Mouse (Mus musculus) E14TG2a.4 (cell line): ENCODE measurements around the gene Dlx3.
A peak's percentile ranks its signal among the peaks of the same experiment; 100 is the strongest.

Source experiments
- H3K27me3 ChIP-seq: 2 replicates; pipeline ENCODE4 v1.6.1; 2014; ENCODE audit warnings: low read length, control low read depth; ENCODE audit not compliant: insufficient read depth
- H3K36me3 ChIP-seq: 2 replicates; pipeline ENCODE4 v1.6.1; 2014; ENCODE audit warnings: low read length, control low read depth; ENCODE audit not compliant: insufficient read depth
- H3K4me1 ChIP-seq: replicated peaks from 2 replicates; pipeline ENCODE4 v1.6.1; 2014; ENCODE audit warnings: low read depth, low read length, control low read depth
- H3K4me3 ChIP-seq: replicated peaks from 2 replicates; pipeline ENCODE4 v1.5.1; 2014; ENCODE audit warnings: mild to moderate bottlenecking, low read length
- H3K9me3 ChIP-seq: 2 replicates; pipeline ENCODE4 v1.6.1; 2014; ENCODE audit warnings: low read length, control low read depth
- CTCF ChIP-seq: conservative IDR thresholded peaks from 2 replicates; pipeline ENCODE4 v1.5.1; 2014; ENCODE audit warnings: low read length
- NANOG ChIP-seq: IDR thresholded peaks from 2 replicates; pipeline ENCODE4 v1.6.1; 2014; ENCODE audit warnings: borderline replicate concordance, low read length, mixed read lengths
- POU5F1 ChIP-seq: IDR thresholded peaks from 2 replicates; pipeline ENCODE4 v1.6.1; 2014; ENCODE audit warnings: low read length, borderline replicate concordance

Gene Dlx3

DNA sequence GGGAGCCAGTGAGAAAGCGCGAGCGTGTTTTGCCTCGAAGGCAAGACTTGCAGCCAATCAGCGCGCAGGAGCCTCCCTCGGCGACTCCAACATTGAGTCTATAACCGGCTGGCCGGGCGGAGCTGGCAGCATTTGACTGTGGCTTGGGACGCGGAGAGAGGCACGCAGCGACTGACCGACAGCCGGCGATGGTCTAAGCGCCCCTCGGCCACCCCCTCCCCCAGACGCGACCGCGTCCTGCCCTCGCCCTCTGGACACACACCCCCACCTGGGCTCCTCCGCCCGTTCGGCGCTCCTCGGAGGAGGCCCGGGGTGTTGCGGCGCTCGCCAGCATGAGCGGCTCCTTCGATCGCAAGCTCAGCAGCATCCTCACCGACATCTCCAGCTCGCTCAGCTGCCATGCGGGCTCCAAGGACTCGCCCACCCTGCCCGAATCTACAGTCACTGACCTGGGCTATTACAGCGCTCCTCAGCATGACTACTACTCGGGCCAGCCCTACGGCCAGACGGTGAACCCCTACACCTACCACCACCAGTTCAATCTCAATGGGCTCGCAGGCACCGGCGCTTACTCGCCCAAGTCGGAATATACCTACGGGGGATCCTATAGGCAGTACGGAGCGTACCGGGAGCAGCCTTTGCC lies at the start of gene Dlx3:
Dlx3 (plus strand) TSS at position 130 of the 643 bp plus-strand sequence.
- Histone ChIP-seq H3K36me3 (no peaks in the 10 kb centered on the region), H3K4me3 (peak within 1 kb of the TSS; percentile 74), H3K27me3 (peaks cover 80% of the 10 kb centered on the region), H3K4me1 (peaks cover 54% of the 10 kb centered on the region), H3K9me3 (no peaks in the 10 kb centered on the region)
- no peak for TF ChIP-seq NANOG
- no peak for TF ChIP-seq POU5F1
- TF ChIP-seq CTCF: no peak

DNA sequence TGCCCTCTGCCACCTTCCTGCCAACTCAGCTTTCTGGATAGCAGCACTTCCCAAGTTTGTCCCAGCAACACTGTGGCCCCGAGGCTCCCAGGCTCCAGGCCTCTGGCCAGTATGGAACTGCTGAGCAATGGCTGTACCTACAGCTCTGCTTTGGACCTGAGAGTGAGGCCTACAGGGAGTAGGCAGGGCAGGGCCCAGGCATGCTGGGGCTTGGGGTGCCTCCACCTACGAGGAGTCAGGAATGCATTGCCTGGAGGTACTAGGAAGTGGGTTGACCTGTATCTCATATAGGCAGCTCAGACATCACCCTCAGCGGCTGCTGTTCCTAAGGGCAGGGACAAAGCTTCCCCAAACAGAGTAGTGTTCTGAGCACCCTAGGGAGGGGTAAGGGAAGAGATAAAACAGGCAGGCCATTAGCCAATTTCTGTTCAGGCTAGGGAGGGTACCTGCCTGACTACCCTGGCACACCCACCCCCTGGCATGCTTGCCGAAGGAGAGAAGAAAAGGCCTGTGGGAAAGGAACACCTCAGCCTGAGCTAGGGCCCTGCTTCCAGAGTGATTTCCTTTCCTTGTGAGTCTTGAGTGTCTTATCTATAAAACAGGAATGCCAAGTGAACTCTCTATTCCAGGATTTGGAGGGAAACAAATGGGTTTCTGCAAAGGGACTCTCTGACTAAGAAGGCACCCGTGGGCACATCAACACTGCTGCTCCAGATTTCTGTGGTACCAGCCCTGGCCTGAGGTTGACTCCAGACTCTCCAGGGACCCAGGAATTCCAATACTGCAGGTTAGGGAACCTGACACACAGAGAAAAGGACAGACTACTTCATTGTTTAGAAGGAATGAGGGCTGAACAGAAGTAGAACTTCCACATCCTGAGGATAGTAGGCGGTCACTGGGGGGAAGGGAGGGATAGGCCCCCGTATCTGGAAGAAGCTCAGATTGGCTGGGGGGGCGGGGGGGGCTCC lies 49.5 kb upstream of the Dlx3 start:
- Histone ChIP-seq H3K36me3 (peaks cover 4% of the 10 kb centered on the region), H3K4me1 (peaks cover 67% of the 10 kb centered on the region), H3K9me3 (no peaks in the 10 kb centered on the region), H3K27me3 (peaks cover 39% of the 10 kb centered on the region), H3K4me3 (0 out of 2 replicates have a peak overlapping the region, but pooled peaks have one; percentile 10)
- TF ChIP-seq CTCF (no peak), NANOG (no peak), POU5F1 (no peak)

DNA sequence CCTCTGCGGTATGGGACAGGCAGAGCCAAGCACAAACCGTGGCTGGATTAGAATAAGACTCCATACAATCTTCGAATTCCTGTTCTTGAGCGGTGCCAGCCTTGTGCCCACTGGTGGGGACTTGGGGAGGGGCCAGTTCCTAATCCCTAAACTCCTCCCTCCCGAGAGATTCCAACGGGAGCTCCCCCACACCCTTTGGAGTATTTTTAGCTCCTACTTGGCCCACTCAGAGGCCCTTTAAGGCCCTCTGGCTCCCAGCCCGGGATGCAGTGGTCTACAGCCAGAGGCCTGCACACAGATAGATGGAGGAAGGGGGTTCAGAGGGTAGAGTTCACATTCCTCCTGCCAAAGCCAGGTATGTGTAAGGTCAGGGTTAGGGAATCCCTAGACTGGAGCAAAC lies 48.7 kb upstream of the Dlx3 start:
- Histone ChIP-seq H3K36me3 (no peaks in the 10 kb centered on the region), H3K9me3 (no peaks in the 10 kb centered on the region), H3K27me3 (peaks cover 47% of the 10 kb centered on the region), H3K4me3 (no peak overlapping the region), H3K4me1 (peaks cover 67% of the 10 kb centered on the region)
- TF ChIP-seq POU5F1 (no peak), CTCF (no peak), NANOG (no peak)

DNA sequence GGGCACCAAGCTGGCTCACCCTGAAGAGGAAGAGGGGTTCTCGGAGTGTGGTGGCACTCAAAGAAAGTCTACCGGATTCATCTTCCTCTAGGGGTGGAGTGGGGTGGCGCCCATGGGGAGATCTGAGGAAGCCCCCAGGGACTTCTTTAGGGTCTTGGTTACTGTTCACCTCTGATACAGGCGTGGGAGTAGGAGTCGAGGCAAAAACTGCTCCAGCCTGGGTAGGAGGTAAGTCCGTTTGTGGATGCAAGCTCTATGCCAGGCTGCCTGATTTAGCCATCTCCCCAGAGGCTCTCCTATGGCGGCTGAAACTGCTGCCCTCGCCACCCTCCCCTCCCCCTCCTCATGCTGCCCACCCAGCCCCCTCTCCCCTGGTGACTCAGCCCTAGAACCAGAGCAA lies 47.8 kb upstream of the Dlx3 start:
- no peaks in the 10 kb centered on the region for H3K36me3 ChIP-seq
- H3K27me3 ChIP-seq: peaks cover 56% of the 10 kb centered on the region
- H3K9me3 ChIP-seq: no peaks in the 10 kb centered on the region
- peaks cover 72% of the 10 kb centered on the region for H3K4me1 ChIP-seq
- 0 out of 2 replicates have a peak overlapping the region, but pooled peaks have one; percentile 17 for H3K4me3 ChIP-seq
- TF ChIP-seq NANOG: no peak
- no peak for TF ChIP-seq CTCF
- no peak for TF ChIP-seq POU5F1

- TF ChIP-seq CTCF (no peak), POU5F1 (no peak), NANOG (no peak)
- Histone ChIP-seq H3K4me3 (0 out of 2 replicates have a peak overlapping the region, but pooled peaks have one; percentile 17), H3K27me3 (peaks cover 62% of the 10 kb centered on the region), H3K36me3 (no peaks in the 10 kb centered on the region), H3K9me3 (no peaks in the 10 kb centered on the region), H3K4me1 (peaks cover 78% of the 10 kb centered on the region)
Measured at GRCm38 (mm10) chr11:95072804-95073203, 47.1 kb upstream of the Dlx3 start.

DNA sequence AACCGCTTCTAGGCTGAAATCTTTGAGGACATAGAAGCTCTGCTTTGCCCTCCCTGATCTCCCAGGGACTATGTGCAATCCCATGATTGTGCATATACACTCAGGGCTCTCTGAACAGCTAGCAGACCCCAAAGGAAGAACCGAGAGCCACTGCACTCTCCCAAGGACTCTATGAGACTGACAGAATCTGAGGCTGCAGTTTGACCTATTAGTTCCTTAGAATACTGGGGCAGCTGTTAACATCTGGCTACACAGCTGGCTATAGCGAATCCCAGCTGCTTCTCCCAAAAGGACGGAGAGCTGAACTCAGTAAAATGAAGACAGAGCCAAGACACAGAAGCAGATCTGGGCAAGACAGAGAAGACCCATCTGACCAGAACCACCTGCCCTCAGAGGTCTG lies 46.1 kb upstream of the Dlx3 start:
- H3K9me3 ChIP-seq: no peaks in the 10 kb centered on the region
- TF ChIP-seq CTCF: no peak
- no peak for TF ChIP-seq NANOG
- no peak for TF ChIP-seq POU5F1
- no peak overlapping the region for H3K4me3 ChIP-seq
- no peaks in the 10 kb centered on the region for H3K36me3 ChIP-seq
- peaks cover 85% of the 10 kb centered on the region for H3K4me1 ChIP-seq
- peaks cover 72% of the 10 kb centered on the region for H3K27me3 ChIP-seq

DNA sequence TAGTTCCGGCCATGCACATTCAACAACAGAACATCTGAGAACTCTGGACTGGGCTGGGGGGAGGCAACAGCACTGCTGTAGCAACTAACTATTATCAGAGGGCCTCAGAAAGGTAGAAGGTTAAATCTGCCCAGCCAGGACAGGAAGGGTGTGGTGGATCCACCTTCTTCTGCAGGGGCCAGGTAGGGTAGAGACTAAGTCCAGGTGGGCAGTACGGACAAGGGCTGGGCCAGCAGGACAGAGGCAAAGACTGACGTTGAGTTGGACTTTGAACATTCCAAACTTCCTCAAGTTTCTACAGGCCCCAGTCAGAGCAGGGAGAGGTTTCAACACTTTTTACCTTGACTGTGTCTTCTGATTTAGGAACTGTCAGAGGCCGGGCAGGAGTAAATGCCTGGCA lies 45.2 kb upstream of the Dlx3 start:
- Histone ChIP-seq H3K4me1 (peaks cover 85% of the 10 kb centered on the region), H3K4me3 (0 out of 2 replicates have a peak overlapping the region, but pooled peaks have one; percentile 82), H3K9me3 (no peaks in the 10 kb centered on the region), H3K27me3 (peaks cover 80% of the 10 kb centered on the region), H3K36me3 (no peaks in the 10 kb centered on the region)
- TF ChIP-seq POU5F1: no peak
- no peak for TF ChIP-seq CTCF
- no peak for TF ChIP-seq NANOG
